Mouse (Mus musculus): ENCODE measurements around the gene Vmn2r96.
"Not testable (repeated sequence)": the region's sequence is repeated elsewhere in the genome, so short reads cannot be mapped to it uniquely, and the experiment has no call there.

The Vmn2r96 gene

DNA sequence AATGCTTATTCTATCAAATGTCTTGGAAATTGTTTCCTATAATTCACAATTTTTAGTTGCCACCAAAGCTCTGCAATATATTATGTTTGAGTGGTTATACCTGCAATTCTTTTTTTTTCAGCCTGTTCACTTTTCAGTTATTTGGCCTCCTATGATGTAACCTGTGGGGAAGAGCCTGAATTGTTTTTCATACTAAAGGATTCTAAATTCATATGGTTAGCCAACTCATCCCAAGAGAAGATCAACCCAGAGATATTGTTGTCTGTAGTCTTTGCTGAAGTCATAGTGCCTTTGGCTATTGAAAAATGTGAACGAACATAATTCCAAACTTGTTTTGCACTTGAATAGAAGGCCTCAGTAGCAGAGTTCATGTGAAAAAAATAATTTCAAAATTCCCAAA lies at the start of gene Vmn2r96:
Gene Vmn2r96, plus strand, starts transcription at position 301 of the 400 bp plus-strand sequence.
- not testable (repeated sequence) for DNase-seq

DNA sequence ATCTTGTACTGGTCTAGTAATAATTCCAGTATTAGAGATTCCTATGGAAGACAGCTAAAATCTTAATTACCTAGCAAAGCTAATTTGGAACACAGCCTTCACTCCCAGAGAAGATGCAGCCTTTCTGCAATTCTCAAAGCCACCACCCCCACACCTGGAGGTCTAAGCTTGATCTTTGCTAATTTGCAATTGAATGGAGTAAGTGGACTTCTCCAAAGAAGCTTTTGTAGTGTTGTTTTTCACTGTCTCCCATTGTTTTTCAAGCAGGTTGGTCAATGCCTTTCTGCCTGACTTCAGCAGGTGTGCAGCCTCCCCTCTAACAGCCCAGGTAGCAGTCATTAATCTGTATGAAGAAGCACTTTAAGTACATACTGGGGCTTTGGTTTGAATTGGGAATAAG lies 49.6 kb upstream of the Vmn2r96 start:
- no peak for DNase-seq

DNA sequence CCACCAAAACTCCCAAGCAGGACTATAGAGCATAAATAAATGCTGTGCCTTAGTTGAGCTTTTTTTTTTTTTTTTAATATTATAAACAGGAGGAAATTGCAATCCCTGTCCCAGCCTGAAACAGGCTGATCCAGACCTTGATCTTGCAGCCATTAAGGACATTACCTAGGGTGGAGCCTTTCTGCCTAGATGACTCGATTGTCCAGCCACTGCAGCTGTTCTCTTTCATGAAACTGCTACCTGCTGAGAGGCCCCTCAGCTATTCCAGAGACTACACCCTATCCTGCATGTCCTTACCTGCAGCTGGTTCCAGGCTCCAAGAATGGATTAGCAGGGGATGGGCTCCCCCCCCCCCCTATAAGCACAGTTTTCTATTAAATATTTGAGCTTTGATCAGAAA lies 49.0 kb upstream of the Vmn2r96 start:
- DNase-seq = no peak

DNA sequence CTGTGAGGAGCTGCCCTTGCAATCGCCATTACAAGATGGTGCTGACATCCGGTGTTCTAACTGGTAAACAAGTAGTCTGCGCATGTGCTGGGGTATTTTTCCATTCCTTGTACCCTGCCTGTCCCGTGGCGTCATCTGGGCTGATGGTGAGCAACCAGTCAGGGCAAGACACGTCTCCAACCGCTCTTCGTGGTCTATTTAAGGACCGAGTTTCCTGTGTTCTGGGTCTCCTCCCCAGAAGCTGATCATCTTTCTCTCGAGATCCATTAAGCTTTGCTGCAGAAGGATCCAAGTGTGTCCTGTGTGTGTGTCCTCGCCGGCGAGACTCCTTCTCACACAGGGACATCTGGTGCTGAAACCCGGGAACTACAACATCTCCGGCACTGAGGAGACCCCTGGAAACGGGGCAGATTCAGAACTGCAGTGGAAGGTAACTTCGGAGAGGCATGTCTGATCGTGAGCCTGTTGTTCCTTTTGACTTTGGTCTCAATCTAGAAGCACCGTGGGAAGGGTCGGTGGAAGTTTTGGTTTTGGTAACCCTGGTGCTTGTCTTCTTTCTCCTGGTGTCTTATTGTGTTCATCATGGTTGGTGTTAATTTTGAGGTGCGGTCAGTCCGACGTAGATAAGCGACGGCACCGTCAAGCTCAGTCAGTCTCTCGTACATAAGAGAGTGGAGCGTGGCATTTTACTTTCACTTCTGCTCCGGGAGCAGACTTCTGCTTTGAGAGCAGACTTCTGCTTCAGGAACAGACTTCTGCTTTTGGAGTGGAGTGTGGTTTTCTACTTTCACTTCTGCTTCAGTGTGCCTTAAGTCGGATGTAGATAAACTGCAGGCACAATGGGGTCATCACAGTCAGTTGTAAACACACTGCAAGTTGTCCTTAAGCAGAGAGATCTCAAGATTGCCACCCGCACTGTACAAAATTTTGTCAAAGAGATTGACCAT lies 14.5 kb upstream of the Vmn2r96 start:
- DNase-seq = not testable (repeated sequence)

DNA sequence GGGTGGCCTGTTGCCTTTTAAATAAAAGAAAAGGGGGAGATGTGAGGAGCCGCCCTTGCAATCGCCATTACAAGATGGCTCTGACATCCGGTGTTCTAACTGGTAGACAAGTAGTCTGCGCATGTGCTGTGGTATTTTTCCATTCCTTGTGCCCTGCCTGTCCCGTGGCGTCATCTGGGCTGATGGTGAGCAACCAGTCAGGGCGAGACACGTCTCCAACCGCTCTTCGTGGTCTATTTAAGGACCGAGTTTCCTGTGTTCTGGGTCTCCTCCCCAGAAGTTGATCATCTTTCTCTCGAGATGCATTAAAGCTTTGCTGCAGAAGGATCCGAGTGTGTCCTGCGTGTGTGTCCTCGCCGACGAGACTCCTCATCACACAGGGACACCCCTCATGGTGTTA lies 6.8 kb upstream of the Vmn2r96 start:
- DNase-seq = not testable (repeated sequence)

DNA sequence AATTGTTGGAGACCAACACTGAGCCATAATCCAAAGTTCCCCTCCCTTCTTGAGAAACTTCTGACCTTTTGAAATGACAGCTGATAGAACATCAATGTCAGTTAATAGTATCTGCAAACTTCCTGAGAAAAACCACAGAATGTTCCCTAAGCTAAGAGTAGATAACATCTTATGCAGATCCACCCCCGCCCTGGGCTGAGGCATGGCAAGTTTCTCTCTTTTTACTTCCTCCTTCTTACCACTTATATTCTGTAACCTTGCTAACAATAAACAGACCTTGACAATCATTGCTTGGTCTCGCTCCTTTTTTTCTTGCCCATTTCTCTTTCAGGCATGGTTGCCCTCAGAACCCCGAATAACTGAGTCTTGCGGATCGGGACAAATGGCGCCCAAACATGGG lies 42.2 kb downstream of the Vmn2r96 start:
- DNase-seq = not testable (repeated sequence)

DNA sequence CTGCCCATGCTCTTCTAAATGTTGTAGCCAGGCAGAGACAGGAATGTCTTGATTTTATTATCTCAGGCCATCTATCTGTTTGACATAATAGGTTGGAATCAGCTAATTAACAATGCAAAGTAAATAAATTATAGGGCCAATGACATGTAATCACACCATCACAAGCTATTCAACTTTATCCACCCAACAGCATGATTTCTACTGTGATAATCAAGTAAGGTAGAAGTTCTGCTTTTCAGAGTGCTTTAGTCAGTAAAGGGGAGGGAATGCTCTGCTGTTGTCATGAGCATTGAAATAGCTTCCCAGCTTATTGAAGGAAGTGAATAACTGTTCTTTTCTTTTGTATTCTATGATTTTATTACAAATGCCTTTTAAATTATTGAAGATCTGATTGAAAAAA lies 53.6 kb downstream of the Vmn2r96 start:
- no peak for DNase-seq

Measured in cerebellum, adult 11 months (tissue).